Mouse (Mus musculus): ENCODE data around the gene Sh3kbp1.

The Sh3kbp1 gene

DNA sequence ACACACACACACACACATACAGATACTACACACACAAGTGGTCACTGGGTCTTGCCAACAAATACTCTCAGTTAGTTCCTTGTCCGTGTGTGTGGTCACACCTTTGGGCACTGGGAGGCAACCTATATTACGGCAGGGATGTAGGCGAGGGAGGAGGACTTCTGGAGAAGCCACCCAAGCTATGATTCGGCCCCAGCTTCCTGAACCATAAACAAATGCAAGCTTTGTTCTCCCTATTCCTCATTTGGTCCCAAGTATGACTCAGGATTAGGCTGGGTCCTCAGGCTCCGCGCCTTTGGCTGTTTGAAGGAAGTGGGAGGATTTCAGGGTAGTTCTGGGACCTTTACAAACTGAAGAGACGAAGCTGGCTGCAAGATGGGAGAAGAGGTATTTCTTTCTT is 213.2 kb downstream of the Sh3kbp1 start:
- DNase-seq: no peak

DNA sequence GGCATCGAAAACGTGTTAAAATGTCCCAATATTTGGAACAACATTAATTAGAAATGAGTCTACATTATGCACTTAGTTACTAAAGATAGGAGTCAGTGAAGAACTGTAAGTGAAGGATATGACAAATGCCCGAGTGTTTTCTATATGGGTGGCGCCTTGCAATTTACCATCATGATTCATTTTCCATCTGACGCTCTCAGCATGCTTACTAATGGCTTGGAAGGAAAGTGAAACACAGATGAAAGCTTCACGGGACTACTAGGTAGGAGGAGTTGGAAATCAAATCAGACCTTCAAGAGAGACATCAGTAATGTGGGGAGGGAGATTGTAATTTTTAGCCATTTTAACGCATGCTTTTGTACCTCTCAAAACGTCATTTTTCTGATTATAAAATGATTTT is 223.7 kb downstream of the Sh3kbp1 start:
- DNase-seq: no peak

DNA sequence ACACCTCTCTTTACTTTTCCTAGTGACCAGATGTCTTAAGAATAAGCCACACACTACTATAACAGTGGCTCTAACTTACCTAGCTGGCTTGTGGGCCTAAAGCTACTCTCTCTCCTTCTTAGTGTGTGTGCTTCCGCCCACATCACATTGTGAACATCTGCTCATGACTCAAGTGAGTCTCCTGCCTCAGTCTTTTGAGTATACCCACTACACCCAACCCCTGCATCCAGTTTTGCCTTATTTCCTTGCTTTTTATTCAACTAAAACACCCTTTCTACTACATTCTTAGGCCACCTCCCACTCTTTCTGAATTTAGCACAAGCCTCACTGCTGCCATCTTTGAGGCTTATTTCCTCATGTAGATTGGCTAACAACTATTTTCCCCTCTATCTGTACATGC is 229.8 kb downstream of the Sh3kbp1 start:
- DNase-seq: no peak

DNA sequence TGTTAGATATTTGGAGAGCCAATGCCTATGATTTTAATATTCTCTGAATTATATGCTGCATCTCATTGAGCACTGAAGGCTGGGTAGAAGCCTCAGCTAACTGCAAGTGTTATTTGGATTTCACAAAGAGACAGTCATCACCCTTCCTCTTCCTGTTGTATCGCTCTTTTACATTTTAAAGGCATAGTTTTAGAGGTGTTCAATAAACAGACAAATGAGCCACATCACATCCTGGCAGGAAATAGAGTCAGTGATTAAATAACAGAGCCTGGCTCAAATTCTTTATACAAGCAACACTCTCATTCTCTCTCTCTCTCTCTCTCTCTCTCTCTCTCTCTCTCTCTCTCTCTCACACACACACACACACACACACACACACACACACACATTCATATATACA is 231.1 kb downstream of the Sh3kbp1 start:
- DNase-seq: no peak

DNA sequence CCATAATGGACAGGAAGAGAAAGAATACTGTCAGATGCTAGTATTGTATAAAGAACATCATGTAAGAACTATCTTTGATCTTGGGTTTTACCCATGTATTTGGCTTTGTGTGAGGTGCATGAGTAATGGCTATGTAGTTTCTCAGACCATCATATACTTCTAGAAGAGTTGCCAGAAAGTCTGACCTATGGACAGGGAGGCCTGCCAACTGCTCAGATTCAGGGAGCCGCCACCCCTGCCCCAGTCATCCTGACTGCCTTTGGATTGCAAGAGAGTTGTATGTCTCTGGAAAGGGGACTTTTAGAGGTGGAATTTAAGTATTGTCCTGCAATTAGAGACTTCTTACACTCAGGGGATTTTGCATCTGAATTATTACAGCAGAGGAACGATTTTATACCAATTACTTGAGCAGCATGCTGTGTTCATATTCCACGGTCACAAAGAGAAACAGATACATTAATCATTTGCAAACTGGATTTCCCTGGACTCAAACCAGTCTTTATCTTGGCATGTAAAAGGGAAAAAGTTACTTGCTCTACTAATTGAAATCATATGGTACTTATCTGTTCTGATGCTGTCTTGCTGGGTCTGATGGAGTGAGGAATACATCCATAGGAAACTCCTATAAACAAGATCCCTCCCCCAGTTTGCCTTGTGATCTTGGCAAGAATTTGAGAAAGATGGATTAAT is 233.9 kb downstream of the Sh3kbp1 start:
- no peak for DNase-seq

DNA sequence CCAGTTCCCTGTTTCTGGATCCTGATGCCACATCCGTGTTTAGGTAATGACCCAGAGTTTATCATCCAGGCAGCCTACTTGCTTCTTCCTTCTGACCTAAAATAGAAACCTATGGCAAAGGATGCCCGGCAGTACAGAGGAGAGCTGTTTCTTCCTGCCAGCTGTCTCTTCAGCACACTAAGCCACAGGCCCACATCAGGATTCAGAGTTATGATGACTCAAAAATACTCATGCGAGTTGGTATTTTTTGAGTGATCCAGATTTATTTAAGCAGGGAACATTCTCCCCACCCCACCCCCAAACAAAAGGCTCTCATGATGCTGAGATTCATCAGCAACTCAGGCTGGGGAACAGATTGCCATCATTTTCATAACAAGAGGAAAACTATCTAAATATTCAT is 240.6 kb downstream of the Sh3kbp1 start:
- DNase-seq: no peak

DNA sequence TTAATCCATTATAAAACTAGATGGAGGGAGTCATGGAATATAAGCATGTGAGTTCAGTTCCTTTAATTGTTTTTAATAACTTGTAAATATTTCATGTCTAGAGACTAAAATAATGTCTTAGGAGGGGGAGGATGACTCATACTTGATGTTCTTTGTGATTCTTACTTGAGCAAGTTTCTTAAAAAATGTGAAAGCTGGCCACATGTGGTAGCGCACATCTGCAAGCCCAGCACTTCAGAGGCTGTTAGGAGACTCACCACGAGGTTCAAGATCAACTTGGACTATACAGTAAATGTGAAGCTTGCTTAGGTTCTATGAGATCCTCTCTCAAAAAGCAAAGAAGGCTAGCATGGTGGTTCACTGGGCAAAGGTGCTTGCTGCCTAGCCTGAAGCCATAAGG is 245.4 kb downstream of the Sh3kbp1 start:
- no peak for DNase-seq

DNA sequence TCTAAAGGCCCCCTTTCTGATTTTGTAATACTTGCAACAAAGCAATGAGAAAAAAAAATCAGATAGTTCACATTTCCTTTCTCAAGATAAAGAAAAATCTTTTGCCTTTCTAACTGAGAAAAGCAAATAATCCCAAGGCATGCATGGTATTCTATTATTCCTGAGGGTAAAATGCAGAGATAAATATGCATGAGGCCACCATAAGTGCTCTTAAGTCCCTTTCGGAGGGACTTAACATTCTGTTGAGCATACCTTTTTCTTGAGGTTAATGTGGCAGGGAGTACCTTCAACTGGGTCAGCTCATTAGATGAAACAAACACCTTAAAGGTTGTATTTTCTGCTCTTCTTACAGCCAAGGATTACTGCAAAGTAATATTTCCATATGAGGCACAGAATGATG is 250.7 kb downstream of the Sh3kbp1 start:
- DNase-seq: no peak

DNA sequence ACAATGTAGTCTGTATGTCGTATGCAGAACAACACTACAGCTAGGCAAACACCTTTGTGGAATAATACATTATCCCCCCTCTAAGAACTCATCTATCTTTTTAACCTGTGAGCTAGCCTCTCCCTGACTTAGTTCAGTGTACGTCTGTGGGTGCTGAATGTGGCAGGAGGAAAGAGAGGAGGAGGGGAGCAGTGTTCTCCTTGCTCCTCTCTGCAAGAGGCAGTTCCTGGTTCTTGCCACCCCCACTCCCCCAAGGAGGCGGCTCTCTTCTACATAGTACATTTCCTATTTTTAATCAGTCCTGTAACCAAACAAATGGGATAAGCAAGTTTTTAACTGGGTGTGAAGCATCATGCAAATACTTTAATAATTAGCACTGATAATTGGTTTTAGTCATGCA is 252.4 kb downstream of the Sh3kbp1 start:
- DNase-seq: no peak

DNA sequence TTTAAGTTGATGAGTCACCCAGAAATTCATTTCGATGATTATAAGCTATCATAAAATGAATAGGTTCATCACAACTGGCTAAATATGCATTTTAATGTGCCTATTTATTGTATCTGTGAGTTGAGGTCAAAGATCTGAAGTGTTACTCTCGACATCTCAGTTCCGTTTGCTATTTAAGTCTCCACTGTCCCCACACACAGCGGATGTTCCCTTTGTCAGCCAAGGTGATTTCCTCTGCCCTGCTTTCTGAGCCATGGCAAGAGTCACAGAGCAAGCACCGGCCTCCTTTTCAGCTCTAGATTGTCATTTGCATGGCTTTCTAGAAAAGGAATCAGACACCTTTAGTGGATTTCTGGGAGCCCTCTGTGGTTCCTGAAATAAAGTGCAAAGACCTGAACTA is 254.5 kb downstream of the Sh3kbp1 start:
- no peak for DNase-seq

DNA sequence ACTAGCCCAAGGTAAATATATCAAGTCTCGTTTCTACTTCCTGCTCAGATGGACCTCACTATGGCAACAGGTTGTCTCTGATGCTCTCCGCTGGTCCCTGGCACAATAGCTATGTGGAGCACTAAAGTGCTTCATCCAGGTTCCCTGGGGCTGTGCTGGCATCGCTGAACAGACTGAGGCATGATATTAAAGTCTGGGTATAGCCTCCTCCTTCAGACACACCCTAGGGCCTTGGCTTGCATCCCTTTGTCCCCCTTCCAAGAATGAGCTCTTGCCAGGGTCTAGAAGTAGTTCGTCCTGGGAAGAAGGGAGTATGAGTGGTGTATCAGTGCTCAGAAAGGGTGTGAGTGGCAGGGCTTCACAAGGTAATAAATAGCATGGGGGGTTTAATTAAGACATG is 269.5 kb downstream of the Sh3kbp1 start:
- no peak for DNase-seq

DNA sequence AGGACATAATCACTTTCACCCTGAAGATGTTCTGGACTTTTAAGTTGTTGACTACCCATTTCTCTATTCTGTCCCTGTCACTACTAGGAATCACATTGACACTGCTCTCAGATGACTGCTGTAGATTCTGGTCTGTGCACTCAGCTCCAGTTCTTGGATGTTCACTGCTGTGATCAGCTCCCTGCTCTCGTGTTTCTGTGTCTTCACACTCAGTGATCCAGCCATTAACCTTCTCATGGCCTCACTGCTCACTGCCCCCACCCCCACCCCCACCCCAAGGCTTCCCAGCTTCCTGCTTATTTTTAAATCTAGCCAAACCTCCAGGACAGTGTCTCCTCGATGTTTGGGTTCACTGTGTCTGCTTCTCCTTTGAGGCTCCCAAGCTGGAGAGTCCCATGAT is 271.0 kb downstream of the Sh3kbp1 start:
- no peak for DNase-seq

DNA sequence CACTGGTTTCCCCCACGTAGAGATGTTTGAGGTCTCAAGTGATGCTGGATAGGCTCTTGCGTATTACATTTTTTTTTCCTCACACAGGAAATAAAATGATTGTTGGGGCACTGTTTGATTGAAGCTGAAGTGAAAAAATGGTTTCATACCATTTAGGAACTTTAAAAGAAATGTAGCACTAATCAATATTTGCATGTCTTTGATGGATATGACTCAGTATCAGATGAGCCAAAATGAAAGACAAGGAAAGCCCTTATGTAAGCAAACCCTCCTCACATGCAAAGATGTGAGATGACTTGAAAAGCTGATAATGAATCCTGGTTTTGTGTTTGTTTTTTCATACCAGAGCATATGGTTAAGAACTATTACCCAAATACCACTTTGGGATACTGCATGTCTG is 272.0 kb downstream of the Sh3kbp1 start:
- DNase-seq: no peak

DNA sequence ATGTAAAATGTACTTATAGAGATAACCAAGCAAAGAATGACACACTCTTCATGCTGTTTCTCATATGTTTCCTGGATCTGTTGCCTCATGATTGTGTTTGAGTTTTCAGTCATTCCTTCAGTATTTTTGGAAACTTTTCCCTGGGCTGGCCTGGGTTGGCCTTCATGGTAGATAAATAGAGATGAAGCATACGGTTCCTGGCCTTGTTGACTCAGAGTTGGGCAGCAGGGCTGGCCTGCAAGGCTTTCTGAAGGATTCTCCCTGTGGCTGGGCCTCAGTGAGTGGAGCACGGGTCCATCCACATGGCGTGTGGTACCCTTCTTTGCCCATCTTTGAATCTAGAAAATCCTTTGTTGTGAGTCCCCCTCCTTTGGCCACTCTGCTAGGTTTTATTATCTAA is 276.3 kb downstream of the Sh3kbp1 start:
- no peak for DNase-seq

DNA sequence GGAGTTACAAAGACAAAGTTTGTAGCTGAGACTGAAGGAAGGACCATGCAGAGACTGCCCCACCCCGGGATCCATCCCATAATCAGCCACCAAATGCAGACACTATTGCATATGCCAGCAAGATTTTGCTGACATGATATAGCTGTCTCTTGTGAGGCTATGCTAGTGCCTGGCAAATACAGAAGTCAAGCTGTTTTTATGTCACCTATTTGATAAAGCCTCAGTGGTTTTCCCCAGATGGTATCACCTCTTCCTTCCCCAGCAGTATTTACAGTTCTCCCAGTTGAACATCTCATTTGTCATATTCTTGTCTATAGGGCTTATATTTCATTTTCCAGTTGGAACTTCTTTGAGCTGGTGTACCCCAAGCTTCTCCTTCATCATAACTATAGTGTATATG is 280.6 kb downstream of the Sh3kbp1 start:
- no peak for DNase-seq

DNA sequence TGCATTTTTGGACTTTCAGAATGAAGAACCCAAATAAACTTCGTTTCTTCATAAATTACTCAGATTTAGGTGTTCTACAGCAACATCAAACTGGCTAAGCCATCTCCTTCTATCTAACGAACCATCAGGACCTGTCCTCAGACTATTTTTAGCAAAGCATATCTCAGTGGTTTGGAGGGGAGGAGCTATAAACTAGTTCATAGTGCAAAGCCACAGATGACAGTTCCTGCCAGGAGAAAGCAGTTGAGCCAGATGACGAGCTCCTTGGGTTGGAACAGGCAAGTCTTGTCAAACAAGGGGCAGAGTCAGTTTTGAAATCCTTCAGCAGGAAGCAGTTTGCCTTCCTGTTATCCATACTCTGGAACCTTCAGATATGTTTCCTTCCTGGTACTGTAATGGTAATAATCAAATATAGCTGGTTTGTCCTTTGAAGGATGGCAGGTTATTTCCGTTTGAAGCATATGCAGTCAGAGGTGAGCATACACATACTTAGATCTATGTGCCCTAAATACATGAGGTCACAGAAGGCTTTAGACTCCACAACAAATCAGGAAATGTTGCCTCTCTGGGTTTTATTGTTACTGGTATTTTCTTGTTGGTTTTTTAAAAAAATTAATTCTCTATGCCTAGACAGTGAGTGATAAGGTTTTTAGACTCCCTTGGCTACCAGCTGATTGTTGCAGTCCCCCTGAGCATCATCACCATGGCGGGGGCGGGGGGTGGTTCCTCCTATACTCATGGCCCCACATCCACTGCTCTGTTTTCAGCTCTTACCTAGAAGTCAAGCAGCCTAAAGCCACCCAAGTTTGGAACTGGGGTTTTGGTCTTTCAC is 282.6 kb downstream of the Sh3kbp1 start:
- DNase-seq: no peak

DNA sequence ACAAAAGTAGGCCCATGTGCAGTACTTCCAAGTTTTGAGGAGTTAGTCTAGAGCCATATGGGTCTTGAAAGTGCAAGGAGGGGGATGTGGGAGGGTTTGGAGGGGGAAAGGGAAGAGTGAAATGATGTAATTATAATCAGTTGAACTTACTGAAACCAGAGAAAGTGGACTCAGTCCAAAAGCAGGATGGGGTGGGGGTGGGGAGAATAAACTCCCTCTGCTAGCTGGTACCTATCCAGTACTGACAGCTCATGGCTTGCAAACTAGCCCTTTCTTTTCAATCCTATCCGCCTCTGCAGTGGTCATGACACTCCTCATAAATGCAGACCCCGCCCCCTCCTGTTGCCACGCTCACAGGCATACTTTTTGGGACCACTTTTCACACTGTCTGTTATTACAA is 283.5 kb downstream of the Sh3kbp1 start:
- DNase-seq: no peak

DNA sequence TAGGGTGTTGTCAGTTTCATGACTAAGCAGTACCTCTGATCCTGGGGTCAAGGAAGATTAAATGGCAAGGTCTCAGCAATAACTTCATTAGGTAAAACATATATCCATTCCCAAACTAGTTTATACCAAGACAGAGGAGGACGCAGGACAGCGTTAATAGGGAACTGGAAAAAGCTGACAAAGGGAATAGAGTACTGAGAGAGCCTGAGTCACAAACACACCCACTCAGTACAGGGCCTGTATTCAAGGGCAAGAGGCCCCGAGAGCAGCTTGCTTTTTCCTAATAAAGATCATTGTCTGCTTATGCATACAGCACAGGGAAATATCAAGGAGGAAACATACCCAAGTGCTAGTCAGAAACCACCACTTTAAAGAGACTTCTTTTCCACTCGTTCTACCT is 284.5 kb downstream of the Sh3kbp1 start:
- no peak for DNase-seq

DNA sequence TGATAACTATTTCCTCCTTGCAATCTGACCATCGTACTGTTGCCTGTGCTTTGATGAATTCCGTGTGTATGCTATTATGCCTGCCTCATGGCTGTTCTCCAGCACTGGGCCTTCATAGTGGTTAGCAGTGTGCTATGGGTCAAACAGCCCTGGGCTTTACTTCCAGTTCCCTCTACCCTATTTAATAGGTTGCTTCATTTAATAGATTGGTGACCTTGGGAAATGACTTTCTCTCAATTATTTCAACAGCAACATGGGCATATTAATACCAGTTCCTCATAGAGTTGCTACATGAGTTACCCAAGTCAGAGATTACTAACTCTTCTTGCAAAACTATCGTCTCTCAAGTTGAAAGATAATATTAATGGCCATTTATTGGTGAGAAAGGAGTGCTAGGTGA is 285.0 kb downstream of the Sh3kbp1 start:
- DNase-seq: no peak

DNA sequence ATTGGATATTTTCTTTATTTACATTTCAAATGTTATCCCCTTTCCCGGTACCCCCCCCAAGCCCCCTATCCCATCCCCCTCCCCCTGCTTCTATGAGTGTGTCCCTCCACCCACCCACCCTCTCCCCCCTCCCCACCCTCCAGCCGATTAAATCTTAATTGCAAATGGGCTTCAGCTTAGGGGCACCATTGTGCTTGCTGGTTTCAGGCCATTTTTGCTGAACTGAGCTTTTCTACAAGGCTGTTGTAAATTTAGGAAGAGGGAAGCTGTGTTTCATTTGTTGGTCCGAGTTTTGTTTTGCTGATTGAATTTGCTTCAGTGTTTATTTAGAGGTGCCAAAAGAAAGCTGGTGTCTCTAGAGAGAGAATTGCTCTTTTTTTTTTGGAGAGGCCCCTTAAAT is 286.4 kb downstream of the Sh3kbp1 start:
- DNase-seq: no peak

DNA sequence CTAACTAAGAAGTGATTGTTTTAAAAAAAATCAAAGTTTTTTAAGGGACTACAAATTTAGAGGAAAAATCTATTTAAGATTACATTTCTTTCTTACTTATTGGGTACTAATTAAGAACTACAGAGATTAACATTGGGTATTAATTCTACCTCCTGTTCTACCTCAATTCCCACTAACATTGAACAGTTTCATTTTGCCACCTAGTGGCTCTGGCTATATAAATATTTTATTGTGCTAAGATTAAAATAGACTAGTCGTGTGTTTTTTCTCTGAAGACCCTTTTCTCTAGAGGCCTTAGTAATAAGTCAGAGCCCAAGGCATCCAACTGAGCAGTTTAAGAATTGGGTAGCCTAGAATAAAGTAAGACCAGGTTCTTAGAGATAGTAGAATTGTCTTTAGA is 288.1 kb downstream of the Sh3kbp1 start:
- DNase-seq: no peak

DNA sequence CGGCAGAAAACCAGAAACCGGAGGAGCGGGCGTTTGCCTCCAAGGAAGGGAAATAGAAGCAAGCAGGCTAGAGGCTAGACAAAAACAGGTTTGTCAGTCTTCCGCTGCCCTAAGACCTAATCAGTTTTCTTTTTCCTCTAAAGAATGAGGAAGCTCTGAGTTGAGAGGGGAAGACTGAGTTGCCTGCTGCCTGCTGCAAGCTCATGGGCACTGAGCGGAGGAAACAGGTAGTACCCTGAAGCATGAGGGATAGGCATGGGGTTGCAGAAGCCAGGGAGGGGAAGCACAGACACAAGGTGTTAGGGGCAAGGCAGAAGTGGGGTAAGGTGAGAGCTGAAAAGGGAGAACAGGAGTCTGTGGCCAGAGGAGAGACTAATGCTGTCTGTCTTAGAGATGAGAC is 297.7 kb downstream of the Sh3kbp1 start:
- no peak for DNase-seq

DNA sequence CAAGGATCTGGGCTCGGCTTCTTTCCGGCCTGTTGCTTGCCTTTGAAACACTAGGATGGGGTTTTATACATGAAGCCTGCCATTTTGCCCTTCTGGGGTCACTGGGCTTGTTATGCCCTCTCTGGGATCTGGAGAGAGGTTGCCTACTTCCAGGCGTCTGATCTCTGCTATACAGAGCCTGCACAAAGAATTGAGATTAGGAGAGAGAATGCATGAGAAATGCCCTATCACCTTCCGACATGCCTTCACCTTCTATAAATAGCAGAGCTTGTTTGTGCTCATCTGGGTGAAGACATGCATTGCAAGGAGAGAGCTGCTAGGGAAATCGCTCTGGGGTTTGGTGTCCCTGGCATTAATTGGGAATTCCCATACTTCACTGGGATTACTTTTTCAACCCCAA is 301.1 kb downstream of the Sh3kbp1 start:
- DNase-seq: no peak

DNA sequence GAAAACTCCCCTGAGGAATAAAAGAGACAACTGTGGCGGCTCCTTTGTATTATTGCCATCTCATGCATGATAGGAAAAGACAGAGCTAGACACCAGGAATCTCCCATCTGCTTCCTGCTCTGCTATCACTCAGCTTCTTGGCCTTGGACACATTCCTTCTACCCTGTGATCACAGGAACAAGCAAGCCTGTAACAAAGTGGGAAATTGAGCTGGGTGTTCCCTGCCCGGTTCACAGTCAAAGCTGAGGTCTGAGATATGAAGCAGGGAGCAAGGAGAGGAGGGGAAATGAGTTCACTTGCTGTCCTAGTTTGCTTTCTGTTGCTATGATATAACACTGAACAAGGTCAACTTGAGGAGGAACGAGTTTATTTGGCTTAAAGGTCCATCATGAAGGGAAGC is 301.8 kb downstream of the Sh3kbp1 start:
- no peak for DNase-seq

DNA sequence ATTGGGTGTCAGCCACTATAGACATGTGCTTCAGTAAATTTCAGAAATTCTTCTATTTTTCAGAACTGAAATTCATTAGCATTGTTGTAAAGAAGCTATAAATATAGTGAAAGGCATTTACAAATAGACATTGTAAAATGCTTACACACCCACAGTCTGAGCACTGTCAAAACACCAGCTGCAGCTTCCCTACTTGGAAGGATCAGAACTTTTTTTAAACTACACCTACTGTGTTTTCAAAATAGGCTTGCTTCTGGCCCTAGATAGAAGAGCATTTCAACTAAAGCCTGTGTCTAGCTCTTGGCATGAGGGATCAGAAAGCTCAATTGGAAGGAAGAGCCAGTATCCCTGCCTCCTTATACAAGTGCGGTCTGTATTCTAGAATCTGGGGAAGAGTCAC is 305.0 kb downstream of the Sh3kbp1 start:
- DNase-seq: no peak
